Mouse (Mus musculus) midbrain, embryonic 12.5 days (tissue): Measurements from ENCODE around the gene Phf21a. TPM values are rescaled to one million over a fixed set of nuclear protein-coding genes. Genes with fewer than 3 reads are reported as not detected.

Source experiments
- ATAC-seq: fragments of 200-750 bp; cut with Nextera tagmentation; 2 replicates; pipeline ENCODE4 v1.8.0; 2017; ENCODE audit warnings: low read depth, moderate TSS enrichment, moderate library complexity; ENCODE audit not compliant: low FRiP score
- H3K27ac ChIP-seq: fragments of 300-500 bp; sonication (generic); replicated peaks from 2 replicates; pipeline ENCODE4 v1.5.1; 2016; ENCODE audit warnings: mild to moderate bottlenecking
- H3K27me3 ChIP-seq: fragments of 300-500 bp; sonication (generic); 2 replicates; pipeline ENCODE4 v1.6.1; 2016; ENCODE audit warnings: mild to moderate bottlenecking
- H3K36me3 ChIP-seq: fragments of 300-500 bp; sonication (generic); 2 replicates; pipeline ENCODE4 v1.6.1; 2016
- H3K4me1 ChIP-seq: fragments of 300-500 bp; sonication (generic); 2 replicates; pipeline ENCODE4 v1.6.1; 2016
- H3K4me2 ChIP-seq: fragments of 300-500 bp; sonication (generic); replicated peaks from 2 replicates; pipeline ENCODE4 v1.6.1; 2016; ENCODE audit warnings: mild to moderate bottlenecking, moderate library complexity
- H3K4me3 ChIP-seq: fragments of 300-500 bp; sonication (generic); 2 replicates; pipeline ENCODE4 v1.5.1; 2016; ENCODE audit warnings: mild to moderate bottlenecking
- H3K9ac ChIP-seq: fragments of 300-500 bp; sonication (generic); replicated peaks from 2 replicates; pipeline ENCODE4 v1.6.1; 2016; ENCODE audit warnings: mild to moderate bottlenecking, moderate library complexity
- H3K9me3 ChIP-seq: fragments of 300-500 bp; sonication (generic); 2 replicates; pipeline ENCODE4 v1.6.1; 2016; ENCODE audit warnings: mild to moderate bottlenecking
- WGBS: fragments of 180-500 bp; shearing (Covaris S2); methylation state at CpG from one replicate; pipeline ENCODE4 v1.1.7; 2016; 5-methylcytosine and 5-hydroxymethylcytosine counted together
- polyA plus RNA-seq: library from polyadenylated mRNA; unstranded; fragments of >200 nt; fragmentation: Nextera tagmentation; extraction: Ambion mirVana; gene quantifications from 2 replicates; pipeline ENCODE4 v1.2.1, GENCODE M21; 2016

Gene Phf21a
- polyA plus RNA-seq, 1 experiment from 2014 or later = 45.6 TPM

- Histone ChIP-seq H3K4me3 (no peak overlapping the region), H3K27ac (0 out of 2 replicates have a peak overlapping the region, but pooled peaks have one; percentile 1), H3K4me1 (0 out of 2 replicates have a peak, but pooled peaks cover 5% of the 10 kb centered on the region), H3K4me2 (no peak overlapping the region), H3K9me3 (no peaks in the 10 kb centered on the region), H3K27me3 (no peaks in the 10 kb centered on the region), H3K9ac (no peak overlapping the region), H3K36me3 (peaks cover 79% of the 10 kb centered on the region)
- 24% methylated on average over 5 of the region's 5 CpGs for WGBS
- ATAC-seq = peak; percentile 38; the same call in 1 of the 2 replicates
These were observed 260.5 kb downstream of the Phf21a start for GRCm38 (mm10) chr2:92353402-92353801.

DNA sequence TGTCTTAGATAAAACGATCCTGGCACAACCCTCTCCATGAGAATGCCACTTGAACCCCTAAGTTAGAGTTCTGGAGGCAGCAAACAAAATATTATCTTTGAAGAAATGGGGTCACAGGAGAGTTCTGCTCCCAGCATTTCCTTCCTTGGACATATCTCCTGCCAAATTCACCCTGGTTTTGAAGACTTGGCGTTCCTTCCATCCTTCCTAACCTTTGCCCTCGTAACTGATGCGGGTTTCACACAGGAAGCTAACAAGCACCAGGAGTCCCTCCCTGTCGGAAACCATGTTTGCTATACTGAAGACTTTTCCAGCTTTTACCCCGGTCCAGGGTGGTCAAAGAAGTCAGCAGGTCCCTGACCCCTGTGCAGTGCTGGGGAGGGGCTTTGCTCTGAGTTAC is 261.3 kb downstream of the Phf21a start:
- H3K27ac ChIP-seq = no peak overlapping the region

DNA sequence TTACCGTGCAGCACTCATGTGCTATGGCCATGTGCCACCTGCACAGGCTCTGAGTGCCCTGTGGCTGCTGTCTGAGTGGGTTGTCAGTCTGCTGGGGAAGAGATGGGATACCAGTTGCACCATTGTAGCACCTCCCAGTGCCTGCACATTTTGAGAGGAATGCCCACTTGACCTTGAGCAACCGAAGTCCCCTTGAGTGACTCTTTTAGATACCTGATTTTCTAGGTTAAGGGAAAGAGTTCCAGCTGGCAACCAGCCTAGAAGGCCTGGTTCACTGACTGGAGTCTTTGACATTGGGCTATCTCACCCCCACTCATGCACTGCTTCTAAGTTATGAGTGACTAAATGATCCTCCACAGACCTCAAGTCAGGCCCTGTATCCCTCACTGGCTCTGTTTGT is 266.4 kb downstream of the Phf21a start:
- Histone ChIP-seq H3K9ac (no peak overlapping the region), H3K4me2 (no peak overlapping the region), H3K4me1 (no peaks in the 10 kb centered on the region), H3K27me3 (no peaks in the 10 kb centered on the region), H3K4me3 (no peak overlapping the region), H3K36me3 (peaks cover 82% of the 10 kb centered on the region), H3K27ac (no peak overlapping the region), H3K9me3 (no peaks in the 10 kb centered on the region)
- ATAC-seq = no peak
- WGBS = 94% methylated on average over 2 of the region's 2 CpGs

More for the DNA sequence above, 261.3 kb downstream of the Phf21a start:
- Histone ChIP-seq H3K27me3 (no peaks in the 10 kb centered on the region), H3K9ac (no peak overlapping the region), H3K4me3 (no peak overlapping the region), H3K36me3 (peaks cover 79% of the 10 kb centered on the region), H3K4me2 (no peak overlapping the region), H3K9me3 (no peaks in the 10 kb centered on the region), H3K4me1 (0 out of 2 replicates have a peak, but pooled peaks cover 5% of the 10 kb centered on the region)
- ATAC-seq = no peak
- WGBS = 64% methylated on average over 6 of the region's 6 CpGs

GRCm38 (mm10) chr2:92360186-92360823 is 267.4 kb downstream of the Phf21a start:
- H3K27me3 ChIP-seq = no peaks in the 10 kb centered on the region
- H3K4me2 ChIP-seq = no peak overlapping the region
- H3K9me3 ChIP-seq = no peaks in the 10 kb centered on the region
- H3K36me3 ChIP-seq = peaks cover 78% of the 10 kb centered on the region
- ATAC-seq = no peak
- WGBS = 67% methylated on average over 25 of the region's 25 CpGs
- no peak overlapping the region for H3K9ac ChIP-seq
- H3K4me1 ChIP-seq = no peaks in the 10 kb centered on the region
- no peak overlapping the region for H3K27ac ChIP-seq
- H3K4me3 ChIP-seq = no peak overlapping the region

DNA sequence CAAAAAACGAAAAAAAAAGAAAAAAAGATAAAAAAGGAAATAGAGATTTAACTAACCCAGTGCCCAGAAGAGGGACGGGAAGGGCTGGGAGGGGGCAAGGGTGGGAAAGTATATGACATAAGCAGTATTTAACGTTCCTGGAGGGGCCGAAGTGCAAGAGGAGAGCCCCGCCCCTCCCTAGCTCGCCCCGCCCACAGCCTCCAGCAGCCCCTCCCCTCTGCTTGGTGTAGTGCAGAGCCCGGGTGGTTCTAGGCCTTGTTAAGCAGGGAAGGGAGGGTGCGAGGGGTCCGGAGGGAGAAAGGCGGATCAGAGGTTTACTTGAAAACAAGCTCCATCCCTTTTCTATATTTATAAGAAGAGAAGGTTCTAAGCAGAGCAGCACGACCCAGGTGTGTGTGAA is 268.0 kb downstream of the Phf21a start:
- H3K9ac ChIP-seq = no peak overlapping the region
- H3K4me1 ChIP-seq = no peaks in the 10 kb centered on the region
- H3K27me3 ChIP-seq = no peaks in the 10 kb centered on the region
- peaks cover 72% of the 10 kb centered on the region for H3K36me3 ChIP-seq
- ATAC-seq = no peak
- H3K27ac ChIP-seq = no peak overlapping the region
- WGBS = 23% methylated on average over 12 of the region's 12 CpGs
- H3K4me3 ChIP-seq = no peak overlapping the region
- H3K4me2 ChIP-seq = no peak overlapping the region
- H3K9me3 ChIP-seq = no peaks in the 10 kb centered on the region

- Histone ChIP-seq H3K27me3 (no peaks in the 10 kb centered on the region), H3K4me1 (no peaks in the 10 kb centered on the region), H3K9me3 (no peaks in the 10 kb centered on the region), H3K4me2 (no peak overlapping the region), H3K36me3 (peaks cover 64% of the 10 kb centered on the region), H3K4me3 (no peak overlapping the region), H3K27ac (no peak overlapping the region), H3K9ac (no peak overlapping the region)
- 81% methylated on average over 8 of the region's 8 CpGs for WGBS
- ATAC-seq = no peak
These were observed 268.9 kb downstream of the Phf21a start for GRCm38 (mm10) chr2:92361795-92362194.

DNA sequence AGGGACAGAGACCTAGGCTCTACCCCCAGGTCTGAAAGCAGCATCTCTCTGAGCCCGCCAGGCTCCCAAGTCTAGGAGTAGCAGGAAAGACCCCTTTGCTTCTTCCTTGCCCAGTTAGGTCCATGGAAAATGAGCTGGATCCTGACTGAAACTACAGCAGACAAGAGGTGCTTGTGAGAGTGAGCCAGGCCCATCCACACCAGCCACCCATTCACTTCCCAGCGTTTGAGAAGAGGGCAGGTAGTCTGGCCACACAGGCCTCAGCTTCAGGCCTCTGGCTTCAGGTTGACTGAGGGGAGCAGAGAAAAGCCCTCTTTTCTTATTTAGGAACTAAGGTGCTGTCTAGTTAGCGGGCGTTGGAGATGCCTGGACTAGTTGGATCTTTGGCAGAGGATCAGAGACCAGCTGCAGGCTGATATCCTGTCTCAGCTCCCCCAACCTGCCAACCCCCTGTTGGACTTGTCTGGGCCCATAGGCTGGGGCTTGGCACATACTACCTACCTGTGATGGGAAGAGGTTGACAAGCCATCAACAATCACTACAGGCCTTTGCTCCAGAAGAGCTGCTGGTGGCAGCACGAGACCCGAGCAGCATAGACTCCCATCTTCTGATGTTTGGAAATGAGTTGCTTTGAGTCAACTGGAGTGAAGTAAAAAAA is 269.8 kb downstream of the Phf21a start:
- peaks cover 56% of the 10 kb centered on the region for H3K36me3 ChIP-seq
- ATAC-seq = no peak
- WGBS = 95% methylated on average over 6 of the region's 6 CpGs

GRCm38 (mm10) chr2:92364086-92364485 is 271.2 kb downstream of the Phf21a start:
- H3K27me3 ChIP-seq = peaks cover 3% of the 10 kb centered on the region; the same call in 1 of the 2 replicates
- peaks cover 42% of the 10 kb centered on the region for H3K36me3 ChIP-seq
- no peak overlapping the region for H3K4me2 ChIP-seq
- no peaks in the 10 kb centered on the region for H3K4me1 ChIP-seq
- no peak overlapping the region for H3K4me3 ChIP-seq
- H3K9me3 ChIP-seq = no peaks in the 10 kb centered on the region
- H3K9ac ChIP-seq = no peak overlapping the region
- WGBS = 95% methylated on average over 4 of the region's 4 CpGs
- ATAC-seq = no peak
- no peak overlapping the region for H3K27ac ChIP-seq

More for the DNA sequence above, 269.8 kb downstream of the Phf21a start:
- no peak overlapping the region for H3K9ac ChIP-seq
- no peaks in the 10 kb centered on the region for H3K4me1 ChIP-seq
- H3K9me3 ChIP-seq = no peaks in the 10 kb centered on the region
- no peaks in the 10 kb centered on the region for H3K27me3 ChIP-seq
- H3K4me3 ChIP-seq = no peak overlapping the region
- H3K27ac ChIP-seq = no peak overlapping the region
- no peak overlapping the region for H3K4me2 ChIP-seq

DNA sequence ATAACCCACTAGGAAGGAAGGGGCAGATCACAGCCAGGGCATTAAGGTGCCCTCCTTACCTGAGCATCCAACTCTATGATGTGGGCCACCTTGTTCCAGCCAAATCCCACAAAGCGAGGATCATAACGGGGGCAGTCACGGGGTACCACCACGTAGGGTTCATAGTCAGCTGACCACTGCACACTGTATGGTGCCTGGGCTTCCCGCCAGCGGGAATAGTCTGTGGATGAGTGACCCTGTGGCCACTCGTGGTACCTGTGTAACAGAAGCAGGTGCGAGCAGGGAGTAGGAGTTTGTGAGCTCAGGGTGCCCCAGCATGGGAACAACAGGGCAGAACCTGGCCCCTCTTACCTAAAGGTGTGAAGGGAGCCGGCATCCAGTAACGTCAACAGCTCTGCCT is 272.7 kb downstream of the Phf21a start:
- Histone ChIP-seq H3K9me3 (no peaks in the 10 kb centered on the region), H3K27ac (no peak overlapping the region), H3K4me3 (no peak overlapping the region), H3K9ac (no peak overlapping the region), H3K4me2 (no peak overlapping the region), H3K4me1 (peaks cover 9% of the 10 kb centered on the region), H3K27me3 (peaks cover 18% of the 10 kb centered on the region), H3K36me3 (peaks cover 27% of the 10 kb centered on the region)
- WGBS = 95% methylated on average over 10 of the region's 10 CpGs
- no peak for ATAC-seq

DNA sequence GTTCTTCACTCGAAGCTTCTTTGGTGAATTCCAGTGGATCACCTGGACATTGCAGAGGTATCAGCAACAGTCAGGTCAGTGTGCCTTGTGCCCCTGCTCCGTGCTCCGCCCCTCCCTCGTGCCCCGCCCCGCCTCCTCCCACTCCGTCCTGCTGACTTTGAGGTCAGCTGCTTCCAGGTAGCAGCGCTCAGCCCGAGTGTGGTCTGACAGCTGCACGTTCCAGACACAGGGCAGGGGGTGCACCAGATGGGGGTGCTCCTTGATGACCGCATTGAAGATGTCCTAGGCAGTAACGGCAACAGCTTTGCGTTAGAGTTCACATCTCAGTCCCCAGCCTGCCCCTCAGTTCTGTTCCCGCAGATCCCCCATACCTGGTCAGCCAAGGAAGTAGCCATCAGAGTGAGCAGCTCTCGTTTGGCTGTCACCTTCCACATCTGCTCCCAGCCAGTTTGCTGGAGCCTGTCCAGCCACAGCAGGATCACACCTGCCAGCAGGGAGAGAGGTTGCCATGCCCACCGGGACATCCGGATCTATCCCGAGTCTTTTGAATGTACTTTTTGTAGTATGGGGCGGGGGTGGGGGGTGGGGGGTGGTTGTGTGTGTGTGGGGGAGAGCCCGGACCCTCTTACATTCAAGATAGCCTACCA is 274.6 kb downstream of the Phf21a start:
- Histone ChIP-seq H3K27me3 (peaks cover 26% of the 10 kb centered on the region), H3K4me1 (peaks cover 28% of the 10 kb centered on the region), H3K9me3 (no peaks in the 10 kb centered on the region), H3K9ac (no peak overlapping the region), H3K4me2 (no peak overlapping the region), H3K27ac (no peak overlapping the region), H3K4me3 (no peak overlapping the region), H3K36me3 (peaks cover 18% of the 10 kb centered on the region)
- 50% methylated on average over 20 of the region's 20 CpGs for WGBS
- ATAC-seq = no peak

GRCm38 (mm10) chr2:92370375-92370774 is 277.5 kb downstream of the Phf21a start:
- 8% methylated on average over 19 of the region's 19 CpGs for WGBS
- H3K27me3 ChIP-seq = peaks cover 26% of the 10 kb centered on the region
- no peak for ATAC-seq

More at GRCm38 (mm10) chr2:92370375-92370774, 277.5 kb downstream of the Phf21a start:
- no peak overlapping the region for H3K27ac ChIP-seq
- no peaks in the 10 kb centered on the region for H3K9me3 ChIP-seq
- H3K36me3 ChIP-seq = no peaks in the 10 kb centered on the region; the same call in 1 of the 2 replicates
- H3K4me2 ChIP-seq = peak overlapping the region; percentile 56
- H3K4me3 ChIP-seq = peak overlapping the region; percentile 32
- H3K9ac ChIP-seq = peak overlapping the region; percentile 50
- peaks cover 48% of the 10 kb centered on the region for H3K4me1 ChIP-seq
